Mouse (Mus musculus): Measurements from ENCODE around the gene Fdps. TPM values are rescaled to one million over a fixed set of nuclear protein-coding genes. Genes with fewer than 3 reads are reported as not detected.
"Not testable (repeated sequence)": the region's sequence is repeated elsewhere in the genome, so short reads cannot be mapped to it uniquely, and the experiment has no call there.

The Fdps gene
- total RNA-seq, 2 experiments from 2014 or later = 19.7 to 23.5 TPM

DNA sequence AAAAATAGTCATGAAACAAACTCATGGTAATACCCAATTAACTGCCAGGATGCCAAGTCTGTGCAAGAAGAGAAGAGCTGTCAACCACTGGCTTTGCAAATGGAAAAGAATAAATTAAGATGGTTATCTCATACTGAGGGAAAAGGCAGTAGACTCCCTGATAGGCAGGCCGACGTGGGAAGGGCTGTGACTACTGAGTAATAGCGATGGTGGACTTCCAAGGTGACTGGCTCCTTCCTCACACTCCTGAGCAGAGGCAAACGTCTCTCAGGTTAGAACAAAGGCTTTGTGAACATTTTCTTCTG, 1.5 kb upstream of the Fdps start:
- intact Hi-C loops (cut with DNase I) = loop anchor here (5.0 kb wide), 1 partner anchor 64 kb away; no protein-coding TSS in a partner anchor
- no peak for DNase-seq

DNA sequence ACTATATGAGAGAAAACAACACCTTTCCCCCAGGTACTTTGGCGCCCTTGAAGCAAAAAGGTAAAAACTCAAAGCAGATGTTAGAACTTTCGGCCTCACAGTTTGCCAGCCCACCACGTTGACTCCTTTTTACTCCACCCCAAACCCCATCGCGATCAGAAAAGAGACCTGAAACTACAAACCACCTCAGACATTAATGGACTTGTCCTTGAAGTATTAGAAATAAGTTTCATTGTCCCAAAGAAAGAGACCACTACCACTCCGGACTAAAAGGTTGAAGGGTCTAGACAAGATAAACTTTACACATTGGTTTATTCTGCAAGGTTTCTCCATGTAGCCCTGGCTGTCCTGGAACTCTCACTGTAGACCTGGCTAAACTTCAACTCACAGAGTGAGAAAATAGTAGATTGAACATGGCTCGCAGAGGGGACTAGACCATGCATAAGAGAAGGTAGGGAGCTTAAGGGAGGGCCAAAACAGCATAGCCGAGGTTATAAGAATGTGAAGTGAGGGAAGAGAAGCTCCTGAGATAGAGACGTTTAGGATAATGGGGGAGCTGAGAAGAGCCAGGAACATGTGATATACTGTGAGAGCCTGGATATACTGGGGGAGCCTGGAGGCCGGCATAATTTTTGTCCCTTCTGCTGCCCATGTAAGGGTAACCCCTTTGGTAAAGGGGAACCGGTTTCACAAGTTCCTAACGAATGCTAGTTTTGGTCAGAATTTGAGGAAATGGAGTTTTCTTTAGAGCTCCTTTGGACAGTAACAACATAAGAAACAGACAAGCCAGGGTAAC, 934 bp upstream of the Fdps start:
- intact Hi-C loops (cut with DNase I) = loop anchor here (5.0 kb wide), 1 partner anchor 65 kb away; no protein-coding TSS in a partner anchor
- no peak for DNase-seq

DNA sequence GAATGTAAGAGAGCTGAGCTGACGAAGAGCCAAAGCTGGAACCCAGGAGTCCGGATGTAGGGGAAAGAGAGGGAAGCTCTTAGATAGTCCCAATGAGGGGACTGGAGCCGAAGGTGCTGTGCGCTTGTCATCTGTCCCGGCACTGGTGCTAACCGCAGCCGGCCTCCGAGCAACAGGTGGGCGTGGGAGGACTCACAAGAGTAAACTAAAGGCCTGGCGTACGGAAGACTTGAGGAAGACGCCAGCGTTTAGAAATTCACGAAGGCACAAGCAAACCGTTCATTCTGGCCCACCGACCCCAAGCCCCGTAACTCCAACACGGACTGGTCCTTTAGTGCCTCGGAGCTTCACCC, 324 bp downstream of the Fdps start:
- DNase-seq = no peak
- intact Hi-C loops (cut with DNase I) = loop anchor here (5.0 kb wide), 1 partner anchor 66 kb away; no protein-coding TSS in a partner anchor

DNA sequence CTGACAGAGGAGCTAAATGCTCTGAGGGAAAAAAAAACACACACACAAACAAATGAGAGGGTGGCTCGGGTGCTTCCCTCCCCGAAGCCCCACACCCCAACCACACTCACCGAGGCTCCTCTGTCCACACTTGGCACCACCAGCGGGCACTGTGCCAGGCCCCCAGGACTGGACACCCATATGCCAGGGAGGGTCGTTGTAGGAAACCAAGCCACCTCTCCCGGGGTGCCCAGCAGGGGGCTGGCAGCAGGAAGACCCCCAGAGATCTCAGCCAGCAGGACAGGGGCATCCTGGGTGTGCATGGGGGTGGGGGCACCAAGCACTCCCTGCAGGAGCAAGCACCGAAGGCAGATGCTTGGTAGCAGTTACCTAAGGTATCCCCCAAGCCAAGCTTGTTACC, 948 bp downstream of the Fdps start, which contains the start of gene Gm43738:
Gene Gm43738, minus strand, starts transcription at position 289 of the 400 bp plus-strand sequence.
- DNase-seq = no peak
- intact Hi-C loops (cut with DNase I) = loop anchor here (5.0 kb wide), 1 partner anchor 66 kb away; no protein-coding TSS in a partner anchor

DNA sequence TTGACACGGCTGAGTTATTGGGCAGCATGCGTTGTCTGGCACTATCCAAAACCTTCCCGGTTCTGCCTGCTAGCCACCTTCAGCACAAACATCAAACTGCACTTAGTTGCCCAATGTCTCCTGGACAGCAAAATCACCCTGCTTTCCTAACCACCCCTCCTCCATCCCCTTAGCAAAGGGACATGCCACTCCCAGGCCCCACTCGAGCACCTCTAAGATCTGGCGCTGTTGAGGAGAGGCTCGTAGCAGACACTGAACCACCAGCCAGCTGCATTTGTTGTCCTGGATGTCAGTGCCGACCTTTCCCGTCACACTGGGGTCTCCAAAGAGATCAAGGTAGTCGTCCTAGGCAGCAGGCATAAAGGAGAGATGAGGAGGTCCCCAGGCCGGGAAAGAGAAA, 7.7 kb downstream of the Fdps start:
- intact Hi-C loops (cut with DNase I) = loop anchor here (5.0 kb wide), 1 partner anchor 63 kb away; no protein-coding TSS in a partner anchor

DNA sequence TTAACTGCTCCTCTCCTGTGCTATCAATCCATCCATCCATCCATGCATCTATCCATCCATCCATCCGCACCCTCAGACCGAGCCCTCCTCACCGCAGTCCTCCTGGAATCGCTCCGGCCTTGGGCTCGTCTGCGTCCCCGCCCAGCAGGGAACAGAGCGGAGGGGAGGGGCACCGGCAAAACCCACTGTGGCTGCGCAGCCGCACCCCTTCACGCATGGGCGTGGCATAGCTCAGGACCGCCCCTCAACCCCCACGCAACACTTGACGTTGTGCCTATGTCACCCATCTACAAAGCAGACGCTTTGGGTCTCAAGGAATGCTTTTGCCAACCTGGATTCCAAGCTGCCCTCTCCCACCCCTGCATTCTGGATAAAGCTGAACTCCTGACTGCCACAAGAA, 8.6 kb downstream of the Fdps start, which contains the start of gene Rusc1:
Gene Rusc1, minus strand, starts transcription at position 137 of the 400 bp plus-strand sequence.
- intact Hi-C loops (cut with DNase I) = loop anchor here (5.0 kb wide), 1 partner anchor 64 kb away; no protein-coding TSS in a partner anchor
- peak; percentile 80 to 86 for DNase-seq

More for the DNA sequence above, 7.7 kb downstream of the Fdps start:
- DNase-seq = no peak

DNA sequence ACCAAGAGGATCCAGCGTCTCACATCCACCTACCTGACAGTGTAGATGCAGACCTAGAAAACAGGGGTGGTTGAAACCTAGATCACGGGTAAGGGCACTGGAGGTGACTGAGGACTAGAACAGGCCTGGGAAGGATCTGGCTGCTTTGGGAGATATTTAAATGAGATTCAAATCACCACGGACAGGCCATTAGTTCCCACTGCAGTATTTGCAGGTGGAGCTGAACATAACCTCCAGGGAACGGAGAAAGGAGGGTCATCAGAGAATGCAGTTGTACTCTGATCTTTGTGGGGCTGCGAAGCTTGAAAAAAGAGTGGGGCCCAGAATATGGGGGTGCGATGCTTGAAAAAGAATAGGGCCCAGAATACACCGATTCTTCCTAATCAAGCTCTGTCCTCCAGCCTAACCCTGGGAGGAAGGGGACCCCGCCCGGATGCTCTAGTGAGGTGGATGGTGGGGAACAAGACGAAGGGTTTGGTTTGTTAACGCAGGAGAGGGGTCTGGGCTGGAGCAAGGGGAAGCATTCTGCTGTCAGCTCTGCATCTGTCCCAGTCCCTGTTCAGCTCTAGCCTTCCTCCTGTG, 9.2 kb downstream of the Fdps start:
- no peak for DNase-seq
- intact Hi-C loops (cut with DNase I) = loop anchor here (5.0 kb wide), 1 partner anchor 65 kb away; no protein-coding TSS in a partner anchor

DNA sequence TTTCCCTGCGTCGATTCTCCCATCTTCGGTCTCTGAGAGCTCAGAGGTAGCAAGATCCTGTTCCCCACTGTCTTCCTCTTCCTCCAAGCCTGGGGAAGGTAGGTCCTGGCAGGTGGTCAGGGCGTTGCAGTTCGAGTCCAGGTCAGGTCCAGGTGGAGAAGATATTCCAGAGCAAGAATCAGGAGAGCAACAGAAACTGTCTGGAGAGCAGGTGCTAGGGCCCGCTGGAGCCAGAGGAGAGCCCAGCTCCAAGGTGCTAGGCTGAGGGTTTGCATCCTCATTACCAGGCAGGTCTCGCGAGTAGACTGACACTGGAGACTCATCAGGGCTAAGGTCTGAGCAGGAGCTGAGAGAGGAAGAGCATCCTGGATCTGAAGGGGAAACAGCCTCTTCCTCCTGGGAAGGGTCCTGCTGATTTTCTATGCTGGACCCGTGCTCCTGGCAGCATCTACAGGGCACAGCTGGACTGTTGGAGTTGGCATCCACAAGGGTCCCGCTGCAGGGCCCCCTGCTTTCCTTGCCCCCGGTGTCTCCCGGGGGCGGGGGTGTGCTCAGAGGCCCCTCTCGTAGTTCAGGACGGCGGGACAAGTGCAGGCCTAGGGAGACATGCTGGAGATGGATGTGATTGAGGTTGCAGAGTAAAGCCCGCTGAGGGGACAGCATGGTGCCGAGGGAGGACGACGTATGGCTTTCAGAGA, 9.8 kb downstream of the Fdps start:
- no peak for DNase-seq
- intact Hi-C loops (cut with DNase I) = loop anchor here (2.0 to 5.0 kb wide), 2 partner anchors 65 to 123 kb away; partner anchors contain the start of gene Thbs3

DNA sequence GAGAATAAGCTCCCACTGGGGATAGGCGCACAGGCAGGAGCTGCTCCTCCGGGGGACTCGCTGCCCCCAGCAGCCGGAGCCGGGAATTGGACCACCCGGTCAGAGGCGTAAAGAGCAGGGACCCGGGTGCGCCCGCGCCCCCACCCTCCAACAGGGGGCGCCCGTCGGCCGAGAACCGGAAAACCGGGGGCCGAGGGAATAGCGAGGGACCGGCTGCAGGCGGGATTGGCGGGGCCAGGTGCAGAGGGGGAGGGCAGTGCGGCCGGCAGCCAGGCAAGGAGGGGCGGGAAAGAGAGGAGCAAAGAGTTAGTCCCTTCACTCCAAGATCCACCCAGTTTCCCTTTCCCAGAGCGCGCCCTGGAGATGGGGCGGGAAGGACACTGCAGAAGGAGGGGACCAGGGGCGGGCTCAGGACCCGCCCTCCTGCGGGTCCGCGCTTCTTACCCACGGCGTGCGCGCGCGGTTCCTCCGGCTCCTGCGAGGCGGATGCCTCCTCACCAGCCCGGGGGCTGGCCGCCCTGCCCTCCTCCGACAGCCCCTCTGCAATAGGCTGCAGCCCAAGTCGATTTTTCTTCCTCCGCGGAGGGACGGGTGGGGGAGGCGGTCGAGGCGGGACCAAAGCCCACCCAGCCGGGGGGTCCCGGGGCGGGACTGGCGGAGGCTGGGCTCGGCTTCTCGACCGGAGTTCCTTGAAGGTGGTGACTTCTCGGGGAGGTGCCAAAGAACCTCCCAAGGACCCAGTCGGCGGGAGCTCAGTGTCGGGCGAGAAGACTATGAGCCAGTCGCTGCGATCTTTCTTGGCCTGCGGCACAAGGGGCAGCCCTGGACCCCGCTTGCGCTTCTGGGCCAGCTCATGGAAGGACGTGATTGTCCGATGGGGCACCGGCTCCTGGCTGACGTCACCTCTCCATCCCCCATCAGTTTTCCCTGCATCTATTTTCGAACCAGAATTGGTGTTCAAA, 10.8 kb downstream of the Fdps start:
- peak; percentile 90 to 91 for DNase-seq
- intact Hi-C loops (cut with DNase I) = loop anchor here (2.0 to 5.0 kb wide), 2 partner anchors 66 to 124 kb away; partner anchors contain the start of gene Thbs3

DNA sequence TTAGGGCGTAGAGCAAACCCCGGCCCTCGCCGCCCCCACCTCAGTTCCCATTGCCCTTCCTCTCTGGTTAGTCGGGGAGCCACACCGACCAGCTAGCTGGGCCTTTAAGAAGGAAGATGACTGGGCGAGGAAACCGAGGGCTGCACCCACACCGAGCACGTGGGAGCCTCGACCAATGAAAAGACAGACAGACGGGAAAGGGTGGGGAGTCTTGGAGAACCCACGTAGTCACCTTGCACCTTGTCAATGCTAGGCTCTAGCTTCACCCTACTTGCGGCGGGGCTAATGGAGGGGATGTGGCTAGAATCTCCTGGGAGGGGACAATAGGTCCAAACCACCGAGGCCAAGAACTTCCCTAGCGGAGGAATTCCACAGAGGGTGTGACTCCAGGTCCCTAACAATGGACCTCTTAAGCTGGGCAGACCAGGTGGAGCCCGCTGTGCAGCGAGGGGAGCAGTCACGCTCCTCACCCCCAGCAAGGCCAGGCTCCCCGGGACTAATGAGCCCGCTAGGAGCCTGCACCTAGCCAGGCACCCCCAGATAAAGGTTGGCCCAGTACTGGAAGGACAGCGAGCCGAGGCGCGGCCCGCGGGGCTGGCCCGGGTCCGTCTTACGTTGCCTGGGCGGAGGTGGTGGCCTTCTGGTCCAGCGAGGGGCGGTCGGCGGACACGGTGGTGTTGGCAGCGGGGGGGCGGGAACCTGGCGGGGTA, 11.7 kb downstream of the Fdps start:
- peak; percentile 80 to 82 for DNase-seq
- intact Hi-C loops (cut with DNase I) = loop anchor here (2.0 to 5.0 kb wide), 2 partner anchors 67 to 125 kb away; partner anchors contain the start of gene Thbs3

DNA sequence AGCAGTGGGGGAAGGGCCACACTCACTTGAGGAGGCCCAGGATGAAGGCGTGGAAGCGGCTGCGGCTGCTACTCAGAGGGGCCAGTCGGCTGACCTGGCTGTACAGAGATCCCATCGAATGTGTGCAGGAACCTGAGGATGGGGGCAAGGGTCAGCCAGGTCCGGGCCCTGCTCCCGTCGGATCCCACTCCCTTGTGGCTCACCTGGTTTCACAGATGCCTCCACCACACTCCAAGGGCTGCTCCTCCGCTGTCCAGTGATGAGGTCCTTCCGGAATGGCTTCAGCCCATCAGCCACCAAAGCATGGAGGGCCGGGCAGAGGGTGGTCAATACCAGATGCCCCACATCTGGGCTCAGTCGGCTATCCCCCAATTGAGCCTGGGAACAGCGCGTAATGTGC, 12.8 kb downstream of the Fdps start:
- no peak for DNase-seq
- intact Hi-C loops (cut with DNase I) = no loop called here

DNA sequence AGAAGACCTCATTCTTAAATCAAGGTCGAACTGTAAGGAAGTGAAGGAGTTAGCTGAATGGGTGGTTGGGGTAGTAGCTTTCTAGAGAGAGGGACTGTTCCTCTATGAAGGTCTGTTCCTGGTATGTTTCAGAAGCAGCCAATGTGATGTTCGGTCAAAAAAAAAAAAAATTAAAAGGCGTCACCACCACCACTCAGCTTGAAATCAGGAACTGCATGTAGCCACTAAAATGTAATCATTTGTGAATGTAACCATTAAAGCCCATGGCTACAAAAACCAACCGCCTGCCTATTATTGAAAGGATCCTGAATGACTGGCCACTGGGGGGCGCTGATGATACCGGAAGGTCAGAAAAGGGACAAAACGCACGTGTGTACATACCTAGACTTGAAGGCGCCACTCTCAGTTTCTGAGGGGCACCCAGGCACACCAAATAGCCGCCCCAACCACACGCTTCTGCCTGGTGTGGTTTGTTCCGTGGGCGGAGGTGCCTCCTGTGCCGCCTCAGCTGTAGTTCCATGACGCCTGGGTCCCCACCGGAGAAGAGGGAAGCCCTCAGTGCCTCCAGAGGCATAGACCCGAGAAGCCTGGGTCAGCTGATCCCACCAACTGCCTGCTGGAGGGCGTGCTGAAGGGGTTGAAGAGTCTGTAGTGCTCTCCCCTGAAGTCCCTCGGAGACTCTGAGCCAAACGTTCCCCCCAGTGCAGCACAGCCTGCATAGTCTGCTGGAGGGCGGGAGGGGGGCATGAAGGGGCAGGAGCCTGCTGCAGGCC, 14.2 kb downstream of the Fdps start:
- intact Hi-C loops (cut with DNase I) = no loop called here

DNA sequence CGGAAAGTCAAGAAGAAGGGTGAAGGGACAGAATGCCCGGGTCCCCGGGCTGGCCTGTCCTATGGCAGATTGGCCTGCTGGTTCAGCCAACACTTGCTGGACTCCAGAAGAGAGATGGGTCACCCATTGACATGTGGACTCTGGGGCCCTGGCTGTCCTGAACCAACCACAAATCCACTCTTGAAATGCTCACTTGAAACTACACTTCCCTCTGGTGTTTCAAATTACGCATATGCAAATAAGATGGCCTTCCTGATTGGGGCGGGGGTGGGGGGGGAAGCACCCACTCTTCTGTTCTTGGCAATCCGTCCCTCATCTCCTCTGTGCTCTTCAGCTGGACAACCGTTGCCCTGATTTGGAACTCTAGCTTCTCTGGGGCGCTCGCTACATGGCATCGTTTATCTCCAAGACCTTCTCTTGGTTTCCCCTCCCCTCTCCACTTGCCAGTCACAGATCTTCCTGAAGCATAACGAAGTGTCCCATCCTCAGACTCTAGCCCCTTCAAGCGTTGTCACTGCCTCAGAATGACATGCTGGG, 17.0 kb downstream of the Fdps start:
- DNase-seq = no peak
- intact Hi-C loops (cut with DNase I) = no loop called here

More for the DNA sequence above, 14.2 kb downstream of the Fdps start:
- peak; percentile 73 to 85 for DNase-seq

DNA sequence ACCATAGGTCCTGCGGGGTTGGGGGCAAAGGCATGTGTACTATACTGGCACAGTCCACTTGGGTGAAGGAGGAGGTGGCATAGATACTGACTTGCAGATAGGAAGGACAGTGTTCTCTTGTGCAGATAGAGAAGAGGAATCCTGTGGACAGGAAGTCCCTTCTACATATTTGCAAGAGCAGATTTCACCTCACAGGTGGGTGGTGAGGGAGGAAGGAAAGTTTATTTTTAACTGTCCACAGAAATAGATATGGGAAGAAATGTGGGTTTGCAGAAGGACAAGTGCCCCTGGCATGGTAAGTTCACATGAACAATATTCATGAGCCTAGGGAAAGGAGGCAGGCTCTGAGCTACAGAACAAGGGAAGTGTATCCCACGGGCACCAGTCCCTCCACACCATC, 17.6 kb downstream of the Fdps start:
- DNase-seq = no peak
- intact Hi-C loops (cut with DNase I) = no loop called here

DNA sequence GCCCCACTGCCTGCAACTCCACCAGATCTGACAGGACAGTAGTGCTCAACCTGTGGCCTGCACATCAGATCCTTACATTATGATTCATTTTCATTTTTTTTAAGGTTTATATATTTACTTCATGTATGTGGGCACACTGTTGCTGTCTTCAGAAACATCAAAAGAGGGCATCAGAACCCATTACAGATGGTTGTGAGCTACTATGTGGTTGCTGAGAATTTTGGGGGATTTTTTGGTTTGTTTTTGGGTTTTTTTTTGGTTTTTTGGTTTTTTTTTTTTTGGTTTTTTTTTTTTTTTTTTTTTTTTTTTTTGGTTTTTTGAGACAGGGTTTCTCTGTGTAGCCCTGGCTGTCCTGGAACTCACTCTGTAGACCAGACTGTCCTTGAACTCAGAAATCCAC, 19.5 kb downstream of the Fdps start:
- intact Hi-C loops (cut with DNase I); DNase-seq: not testable (repeated sequence)

DNA sequence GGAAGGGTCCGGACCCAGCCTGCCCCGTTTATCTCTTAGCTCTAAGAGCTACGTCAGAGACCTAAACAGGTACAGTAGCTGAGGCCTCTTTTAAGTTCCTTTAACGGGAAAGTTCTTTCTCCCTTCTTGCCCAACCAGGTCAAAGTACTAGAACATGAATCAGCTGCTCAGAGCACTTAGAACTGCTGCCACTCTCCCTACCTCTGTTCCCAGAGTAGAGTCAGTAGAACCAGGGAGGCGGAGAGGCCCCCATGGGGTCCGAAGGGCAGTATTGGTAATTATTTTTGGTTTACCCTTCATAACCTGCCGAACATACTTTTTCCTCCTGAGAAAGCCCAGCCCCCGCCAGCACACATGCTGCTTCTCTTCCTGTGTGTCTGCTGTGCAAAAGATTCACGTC, 24.4 kb downstream of the Fdps start:
- intact Hi-C loops (cut with DNase I) = loop anchor here (5.0 kb wide), 1 partner anchor 955 kb away; no protein-coding TSS in a partner anchor

DNA sequence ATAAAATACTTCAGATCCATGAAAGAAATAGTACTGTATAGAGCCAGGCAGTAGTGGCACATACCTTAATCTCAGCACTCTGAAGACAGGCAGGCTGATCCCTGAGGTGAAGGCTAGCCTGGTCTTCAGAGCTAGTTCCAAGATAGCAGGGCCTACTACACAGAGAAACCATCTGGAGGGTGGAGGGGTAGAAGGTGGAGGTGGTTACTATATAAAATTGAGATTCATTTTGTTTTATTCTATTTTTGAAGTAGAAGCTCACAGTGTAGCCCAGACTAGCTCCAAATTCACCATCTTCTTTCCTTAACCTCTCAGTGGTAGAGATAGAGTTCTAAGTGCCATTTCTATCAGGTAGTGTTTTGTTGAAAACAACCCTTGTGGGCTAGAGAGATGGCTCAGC, 34.5 kb downstream of the Fdps start:
- no peak for DNase-seq
- intact Hi-C loops (cut with DNase I) = no loop called here

More for the DNA sequence above, 24.4 kb downstream of the Fdps start:
- no peak for DNase-seq

DNA sequence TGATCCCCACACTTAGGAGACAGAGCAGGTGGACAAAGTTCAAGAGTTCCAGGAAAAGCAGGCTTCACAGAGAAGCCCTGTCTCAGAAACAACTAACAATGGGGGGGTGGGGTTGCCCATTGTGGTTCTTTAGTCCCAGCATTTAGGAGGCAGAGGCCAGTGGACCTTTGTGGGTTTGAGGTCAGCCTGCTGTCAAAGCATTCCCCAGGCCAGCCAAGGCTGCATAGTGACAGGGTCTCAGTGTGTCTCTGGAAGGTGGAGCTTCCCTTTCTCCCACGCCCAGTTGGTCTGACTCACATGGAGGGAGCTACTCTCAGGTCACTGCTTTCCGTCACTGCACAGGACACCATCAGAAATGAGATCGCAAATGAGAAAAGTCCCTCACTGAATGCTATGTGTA, 40.1 kb downstream of the Fdps start:
- intact Hi-C loops (cut with DNase I) = no loop called here
- no peak for DNase-seq

Data from heart, postnatal 14 days (tissue).